Mouse (Mus musculus) CD4-positive, CD25-positive, alpha-beta regulatory T cell (primary cell): ENCODE measurements around the gene Tmem14a. TPM values are rescaled to one million over a fixed set of nuclear protein-coding genes. Genes with fewer than 3 reads are reported as not detected.

Experiments
- polyA plus RNA-seq: library from polyadenylated mRNA; unstranded; fragments of 100-300 nt; shearing (Covaris generic); gene quantifications from one replicate; pipeline ENCODE4 v1.2.1, GENCODE M21; 2017

Gene Tmem14a
- polyA plus RNA-seq = 5.0 TPM

DNA sequence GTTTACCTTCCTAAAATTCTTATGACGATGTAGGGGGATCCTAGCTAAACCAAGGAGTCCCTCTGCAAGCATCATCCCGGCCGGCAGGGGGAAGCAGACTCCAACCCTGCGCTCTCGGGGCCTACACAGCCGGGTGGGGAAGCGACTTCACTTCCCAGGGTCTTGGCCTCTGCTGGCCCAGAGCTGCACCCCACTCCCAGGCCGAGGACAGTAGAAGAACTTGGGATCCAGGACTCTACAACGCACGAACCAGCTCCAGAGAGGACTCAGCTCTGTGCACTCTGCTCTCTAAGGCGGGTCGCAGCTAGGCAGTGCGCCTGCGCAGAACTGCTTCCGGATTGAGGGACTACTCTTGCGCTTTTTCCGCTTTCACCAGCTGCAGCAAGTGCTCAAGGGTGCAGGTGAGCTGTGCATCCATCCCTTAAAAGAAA, at the start of gene Tmem14a:
TSS of gene Tmem14a (plus strand) at position 87 of the 431 bp plus-strand sequence.

GRCm38 (mm10) chr1:21239911-21240898, 21.8 kb downstream of the Tmem14a start, which contains the start of gene Gsta3:
Gene Gsta3 (plus strand): TSS chr1:21240589.

Other genes starting within 250 kb of the Tmem14a start
- 5.1 TPM for gene Tram2, start 139.3 kb upstream of the Tmem14a start, polyA plus RNA-seq
- gene Gsta3, start 22.0 kb downstream of the Tmem14a start, polyA plus RNA-seq = 1.3 TPM
- gene Khdc1a, start 131.1 kb downstream of the Tmem14a start, polyA plus RNA-seq = 2.9 TPM
- gene Khdc1c, start 149.8 kb downstream of the Tmem14a start, polyA plus RNA-seq = not detected
- gene Khdc1b, start 165.0 kb downstream of the Tmem14a start, polyA plus RNA-seq = 0.26 TPM